Mouse (Mus musculus) midbrain, embryonic 10.5 days (tissue): ENCODE results near the gene Fancg. TPM values are rescaled to one million over a fixed set of nuclear protein-coding genes. Genes with fewer than 3 reads are reported as not detected.
A peak's percentile ranks its signal among the peaks of the same experiment; 100 is the strongest.

Experiments used
- DNase-seq: peaks from one replicate; pipeline ENCODE4 v3.0.0-alpha.2; 2017; ENCODE audit warnings: low spot score
- H3K27ac ChIP-seq: fragments of 300-500 bp; sonication (generic); replicated peaks from 2 replicates; pipeline ENCODE4 v1.5.1; 2016; ENCODE audit warnings: mild to moderate bottlenecking
- H3K27me3 ChIP-seq: fragments of 300-500 bp; sonication (generic); 2 replicates; pipeline ENCODE4 v1.6.1; 2016; ENCODE audit warnings: low read depth, mild to moderate bottlenecking; ENCODE audit not compliant: poor library complexity, severe bottlenecking
- H3K36me3 ChIP-seq: fragments of 300-500 bp; sonication (generic); 2 replicates; pipeline ENCODE4 v1.6.1; 2016; ENCODE audit warnings: mild to moderate bottlenecking, moderate library complexity
- H3K4me1 ChIP-seq: fragments of 300-500 bp; sonication (generic); 2 replicates; pipeline ENCODE4 v1.6.1; 2016
- H3K4me3 ChIP-seq: fragments of 300-500 bp; sonication (generic); 2 replicates; pipeline ENCODE4 v1.5.1; 2016; ENCODE audit warnings: mild to moderate bottlenecking, moderate library complexity
- H3K9me3 ChIP-seq: fragments of 300-500 bp; sonication (generic); replicated peaks from 2 replicates; pipeline ENCODE4 v1.6.1; 2016; ENCODE audit warnings: mild to moderate bottlenecking
- WGBS: fragments of 180-500 bp; shearing (Covaris S2); methylation state at CpG from one replicate; pipeline ENCODE4 v1.1.7; 2016; 5-methylcytosine and 5-hydroxymethylcytosine counted together
- polyA plus RNA-seq: library from polyadenylated mRNA; unstranded; fragments of >200 nt; fragmentation: Nextera tagmentation; extraction: Ambion mirVana; gene quantifications from 2 replicates; pipeline ENCODE4 v1.2.1, GENCODE M21; 2016

Fancg gene
- polyA plus RNA-seq, 1 experiment from 2014 or later, result 25.0 TPM

DNA sequence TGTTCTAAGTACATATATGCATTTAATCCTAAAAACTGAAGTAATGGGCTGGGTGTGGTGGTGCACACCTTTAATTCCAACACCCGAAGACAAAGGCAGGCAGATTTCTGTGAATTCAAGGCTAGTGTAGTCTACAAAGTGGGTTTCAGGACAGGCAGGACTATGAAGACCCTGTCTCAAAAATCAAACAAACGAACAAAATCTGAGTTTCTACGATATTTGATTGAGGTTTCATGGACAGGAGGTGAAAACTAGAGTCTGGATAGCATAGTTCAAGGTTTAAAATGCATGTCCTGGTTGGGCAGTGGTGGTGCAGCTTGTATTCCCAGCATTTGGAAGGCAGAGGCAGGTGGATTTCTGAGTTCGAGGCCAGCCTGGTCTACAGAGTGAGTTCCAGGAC lies 41.0 kb downstream of the Fancg start, which contains the start of gene 1700022I11Rik:
Gene 1700022I11Rik (plus strand): TSS at position 301 of the 400 bp plus-strand sequence.
- H3K36me3 ChIP-seq, result no peaks in the 10 kb centered on the region
- H3K4me3 ChIP-seq, result no peak within 1 kb of the TSS
- no peak for DNase-seq
- peaks cover 14% of the 10 kb centered on the region for H3K4me1 ChIP-seq
- 93% methylated on average over 4 of the region's 4 CpGs for WGBS
- H3K27ac ChIP-seq, result no peak within 1 kb of the TSS
- 0 out of 2 replicates have a peak, but pooled peaks cover 5% of the 10 kb centered on the region for H3K27me3 ChIP-seq
- no peaks in the 10 kb centered on the region for H3K9me3 ChIP-seq

DNA sequence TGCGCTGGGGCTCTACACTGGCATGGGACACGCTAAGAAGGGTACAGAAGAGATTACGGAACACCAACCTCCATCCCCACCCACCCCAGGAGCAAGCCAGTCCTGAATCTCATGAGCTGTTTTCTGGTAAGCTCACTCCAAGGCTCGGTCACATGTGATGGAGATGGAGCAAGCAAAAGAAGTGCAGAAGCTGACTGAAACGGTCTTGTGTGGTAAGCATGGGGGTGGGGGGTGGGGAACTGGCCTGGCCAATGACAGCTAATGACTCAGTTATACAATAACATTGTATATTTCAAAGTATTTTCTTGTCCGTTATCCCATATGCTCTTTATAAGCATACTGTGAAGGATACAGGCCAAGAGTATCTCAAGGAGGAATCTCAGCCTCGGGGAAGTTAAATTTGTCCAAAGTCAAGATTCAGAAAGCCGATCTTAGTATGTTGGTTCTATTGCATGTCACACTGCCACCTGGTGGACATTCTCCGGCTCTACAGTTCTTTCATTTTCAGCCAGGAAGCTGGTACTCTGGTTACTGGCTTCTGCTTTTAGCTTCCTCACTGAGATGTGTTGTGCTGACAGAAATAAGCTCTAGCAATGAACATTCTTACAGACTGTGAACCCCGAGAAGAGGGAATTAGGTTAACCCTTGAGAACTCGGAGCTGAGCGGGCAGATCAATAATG lies 45.1 kb downstream of the Fancg start:
- Histone ChIP-seq H3K4me1 (peaks cover 12% of the 10 kb centered on the region), H3K9me3 (no peaks in the 10 kb centered on the region), H3K27me3 (0 out of 2 replicates have a peak, but pooled peaks cover 8% of the 10 kb centered on the region), H3K4me3 (peak overlapping the region; percentile 36), H3K27ac (no peak overlapping the region), H3K36me3 (no peaks in the 10 kb centered on the region)
- WGBS, result 12% methylated on average over 12 of the region's 12 CpGs
- peak; percentile 56 for DNase-seq

DNA sequence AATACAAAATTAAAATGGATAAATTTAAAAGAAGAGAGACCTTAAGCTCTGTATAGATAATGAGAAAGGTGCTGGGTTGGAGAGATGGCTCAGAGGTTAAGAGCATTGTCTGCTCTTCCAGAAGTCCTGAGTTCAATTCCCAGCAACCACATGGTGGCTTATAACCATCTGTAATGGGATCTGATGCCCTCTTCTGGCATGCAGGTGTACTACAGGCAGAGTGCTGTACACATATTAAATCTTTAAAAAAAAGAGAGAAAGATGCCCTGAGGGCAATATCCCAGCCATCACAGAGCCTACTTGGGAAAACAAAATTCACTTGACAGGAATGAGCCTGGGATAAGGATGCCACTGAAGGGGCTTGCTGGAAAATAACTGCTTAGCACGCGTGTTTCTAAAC lies 46.8 kb downstream of the Fancg start:
- no peaks in the 10 kb centered on the region for H3K9me3 ChIP-seq
- no peak overlapping the region for H3K27ac ChIP-seq
- 0 out of 2 replicates have a peak, but pooled peaks cover 8% of the 10 kb centered on the region for H3K27me3 ChIP-seq
- H3K4me1 ChIP-seq, result peaks cover 12% of the 10 kb centered on the region
- peaks cover 3% of the 10 kb centered on the region; the same call in 1 of the 2 replicates for H3K36me3 ChIP-seq
- no peak for DNase-seq
- H3K4me3 ChIP-seq, result no peak overlapping the region
- WGBS, result 99% methylated on average over 2 of the region's 2 CpGs

DNA sequence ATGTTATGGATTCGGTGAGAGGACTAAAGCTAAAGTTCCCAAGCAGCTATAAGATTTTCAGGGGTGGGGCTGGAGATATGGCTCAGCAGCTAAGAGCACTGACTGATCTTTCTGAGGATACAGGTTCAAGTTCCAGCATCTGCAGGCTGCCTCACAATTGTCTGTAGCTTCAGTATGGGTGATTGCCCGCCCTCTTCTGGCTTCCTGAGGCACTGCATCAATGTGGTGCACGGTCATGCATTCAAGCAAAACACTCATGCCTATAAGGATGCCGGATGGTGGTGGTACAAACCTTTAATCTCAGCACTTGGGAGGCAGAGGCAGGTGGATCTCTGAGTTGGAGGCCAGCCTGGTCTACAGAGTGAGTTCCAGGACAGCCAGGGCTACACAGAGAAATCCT lies 48.7 kb downstream of the Fancg start:
- 0 out of 2 replicates have a peak, but pooled peaks cover 8% of the 10 kb centered on the region for H3K27me3 ChIP-seq
- no peaks in the 10 kb centered on the region for H3K9me3 ChIP-seq
- H3K4me1 ChIP-seq, result peaks cover 12% of the 10 kb centered on the region
- H3K4me3 ChIP-seq, result no peak overlapping the region
- 37% methylated on average over 4 of the region's 4 CpGs for WGBS
- H3K36me3 ChIP-seq, result peaks cover 22% of the 10 kb centered on the region
- no peak overlapping the region for H3K27ac ChIP-seq
- peak; percentile 58 for DNase-seq

DNA sequence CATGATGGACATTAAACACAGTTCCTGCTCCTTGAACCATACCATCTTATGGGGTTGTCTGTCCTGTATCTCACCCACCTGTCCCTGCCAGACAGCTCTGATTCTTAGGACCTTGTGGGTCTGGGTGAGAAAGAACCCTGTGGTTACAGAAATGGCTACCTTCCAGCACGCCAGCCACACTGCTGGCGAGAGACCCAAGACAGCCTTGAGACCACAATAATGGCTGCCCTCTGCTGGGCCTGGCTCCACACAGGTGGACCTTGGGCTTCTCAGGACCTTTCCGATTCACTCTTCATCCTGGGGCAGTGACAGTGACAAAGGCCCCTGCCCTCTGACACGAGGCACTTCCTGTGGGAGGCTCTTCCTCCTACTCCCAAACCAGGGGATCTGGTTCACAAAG lies 50.9 kb downstream of the Fancg start:
- DNase-seq, result no peak
- H3K27ac ChIP-seq, result no peak overlapping the region
- 79% methylated on average over 4 of the region's 4 CpGs for WGBS
- H3K4me1 ChIP-seq, result peaks cover 6% of the 10 kb centered on the region
- H3K36me3 ChIP-seq, result peaks cover 40% of the 10 kb centered on the region
- no peak overlapping the region for H3K4me3 ChIP-seq
- H3K27me3 ChIP-seq, result 0 out of 2 replicates have a peak, but pooled peaks cover 4% of the 10 kb centered on the region
- no peaks in the 10 kb centered on the region for H3K9me3 ChIP-seq

DNA sequence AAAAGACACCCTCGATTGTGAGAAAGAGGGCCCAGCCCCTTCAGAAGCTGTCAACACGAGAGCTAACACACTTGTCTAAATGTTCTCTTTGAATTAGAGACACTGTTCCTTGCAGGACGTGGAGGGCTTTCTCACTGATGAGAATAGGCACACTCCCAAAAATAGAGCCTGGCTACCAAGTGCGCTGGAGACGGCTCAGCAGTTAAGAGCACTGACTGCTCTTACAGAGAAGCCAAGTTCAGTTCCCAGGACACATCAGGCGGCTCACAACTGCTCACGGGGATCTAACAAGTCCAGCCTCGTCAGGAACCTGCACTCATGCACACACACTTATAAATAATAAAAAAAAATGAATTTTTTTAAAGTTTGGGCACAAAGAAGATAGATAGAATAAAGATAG lies 51.4 kb downstream of the Fancg start:
- Histone ChIP-seq H3K36me3 (peaks cover 40% of the 10 kb centered on the region), H3K27ac (no peak overlapping the region), H3K27me3 (no peaks in the 10 kb centered on the region), H3K9me3 (no peaks in the 10 kb centered on the region), H3K4me3 (no peak overlapping the region), H3K4me1 (peaks cover 10% of the 10 kb centered on the region)
- no peak for DNase-seq
- WGBS, result 83% methylated on average over 8 of the region's 8 CpGs

DNA sequence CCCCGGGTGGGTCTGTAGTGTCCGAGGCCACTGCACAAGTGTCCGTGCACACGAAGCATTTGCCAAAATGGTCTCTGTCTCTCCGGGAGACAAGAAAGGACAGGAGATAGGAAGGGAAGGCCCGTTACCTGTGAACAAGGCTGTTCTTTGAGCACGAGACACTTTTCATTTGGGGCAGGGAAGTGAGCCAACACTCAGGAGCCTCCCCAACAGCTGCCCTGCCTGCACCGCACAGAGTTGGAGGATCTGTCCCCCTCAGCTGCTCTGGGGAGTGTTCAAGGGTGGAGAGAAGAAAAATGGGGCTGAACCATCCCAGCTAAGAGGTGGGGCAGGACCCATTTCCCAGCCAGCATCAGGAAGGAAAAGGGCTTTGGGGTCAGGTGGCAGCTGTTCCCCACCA lies 52.3 kb downstream of the Fancg start:
- H3K4me3 ChIP-seq, result no peak overlapping the region
- H3K27ac ChIP-seq, result no peak overlapping the region
- no peaks in the 10 kb centered on the region for H3K27me3 ChIP-seq
- DNase-seq, result no peak
- H3K4me1 ChIP-seq, result peaks cover 20% of the 10 kb centered on the region
- 91% methylated on average over 8 of the region's 8 CpGs for WGBS
- peaks cover 49% of the 10 kb centered on the region for H3K36me3 ChIP-seq
- no peaks in the 10 kb centered on the region for H3K9me3 ChIP-seq

DNA sequence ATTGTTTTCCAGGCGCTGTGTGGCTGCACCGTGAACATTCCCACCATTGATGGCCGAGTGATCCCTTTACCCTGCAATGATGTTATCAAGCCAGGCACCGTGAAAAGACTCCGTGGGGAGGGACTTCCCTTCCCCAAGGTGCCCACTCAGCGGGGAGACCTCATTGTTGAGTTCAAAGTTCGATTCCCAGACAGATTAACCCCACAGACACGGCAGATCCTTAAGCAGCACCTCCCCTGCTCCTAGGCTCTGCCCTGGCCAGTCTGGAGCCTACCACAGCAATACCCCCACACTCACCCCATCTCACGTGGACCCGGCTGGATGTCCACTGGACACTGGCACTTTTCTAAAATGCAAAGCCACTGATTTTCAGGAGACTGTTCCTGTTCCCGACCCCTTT lies 53.0 kb downstream of the Fancg start:
- Histone ChIP-seq H3K4me1 (peaks cover 26% of the 10 kb centered on the region), H3K27ac (no peak overlapping the region), H3K4me3 (no peak overlapping the region), H3K9me3 (no peaks in the 10 kb centered on the region), H3K36me3 (peaks cover 52% of the 10 kb centered on the region), H3K27me3 (no peaks in the 10 kb centered on the region)
- DNase-seq, result no peak
- 79% methylated on average over 11 of the region's 11 CpGs for WGBS

DNA sequence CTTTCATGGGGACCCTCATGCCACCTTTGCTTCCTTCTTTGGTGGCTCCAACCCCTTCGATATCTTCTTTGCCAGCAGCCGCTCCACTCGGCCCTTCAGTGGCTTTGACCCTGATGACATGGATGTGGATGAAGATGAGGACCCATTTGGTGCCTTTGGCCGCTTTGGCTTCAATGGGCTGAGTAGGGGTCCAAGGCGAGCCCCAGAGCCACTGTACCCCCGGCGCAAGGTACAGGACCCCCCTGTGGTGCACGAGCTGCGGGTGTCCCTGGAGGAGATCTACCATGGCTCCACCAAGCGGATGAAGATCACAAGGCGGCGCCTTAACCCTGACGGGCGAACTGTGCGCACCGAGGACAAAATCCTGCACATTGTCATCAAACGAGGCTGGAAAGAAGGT lies 53.7 kb downstream of the Fancg start:
- Histone ChIP-seq H3K4me1 (peaks cover 34% of the 10 kb centered on the region), H3K9me3 (no peaks in the 10 kb centered on the region), H3K4me3 (no peak overlapping the region), H3K27me3 (no peaks in the 10 kb centered on the region; the same call in 1 of the 2 replicates), H3K36me3 (peaks cover 52% of the 10 kb centered on the region), H3K27ac (no peak overlapping the region)
- 93% methylated on average over 17 of the region's 17 CpGs for WGBS
- no peak for DNase-seq

DNA sequence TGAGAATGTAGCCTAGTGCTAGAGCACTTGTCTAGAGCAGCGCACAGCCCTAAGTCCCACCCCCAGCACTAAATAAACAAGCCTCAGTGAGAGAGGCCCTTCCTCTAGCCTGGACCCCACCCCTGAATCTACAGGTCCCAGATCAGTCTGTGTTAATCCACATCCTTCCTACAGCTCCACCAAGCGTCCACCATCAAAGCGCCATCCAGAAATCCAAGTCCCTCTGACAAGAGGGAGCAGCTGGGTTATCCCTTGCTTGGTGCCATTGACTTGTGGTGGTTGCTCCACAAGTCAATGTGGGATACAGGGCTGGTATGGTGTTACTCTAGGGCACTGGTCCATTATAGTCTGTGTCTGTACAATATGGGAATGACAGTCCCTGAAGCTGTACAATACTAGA lies 55.1 kb downstream of the Fancg start:
- DNase-seq, result no peak
- Histone ChIP-seq H3K9me3 (no peaks in the 10 kb centered on the region), H3K36me3 (peaks cover 52% of the 10 kb centered on the region), H3K27ac (no peak overlapping the region), H3K27me3 (no peaks in the 10 kb centered on the region; the same call in 1 of the 2 replicates), H3K4me3 (no peak overlapping the region), H3K4me1 (peaks cover 47% of the 10 kb centered on the region)
- 89% methylated on average over 3 of the region's 3 CpGs for WGBS

DNA sequence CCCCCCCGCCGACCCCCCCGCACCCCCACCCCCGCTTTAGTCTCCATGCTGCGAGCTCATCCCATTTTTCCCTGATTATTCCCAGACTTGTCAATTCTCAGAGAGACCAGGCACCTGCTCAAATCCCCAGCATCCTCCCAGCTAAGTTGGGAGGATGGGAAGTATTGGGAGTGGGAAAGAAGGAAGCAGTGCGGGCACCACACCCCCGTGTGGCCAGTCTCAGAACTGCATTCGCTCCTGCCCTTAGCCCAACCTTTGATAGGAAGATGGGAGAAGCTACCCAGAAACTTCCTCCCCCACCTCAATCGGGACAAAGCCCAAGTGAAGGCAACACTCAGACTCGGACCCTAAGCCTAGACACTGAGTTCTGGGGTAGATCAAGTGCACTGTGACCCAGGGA lies 56.0 kb downstream of the Fancg start:
- WGBS, result 8% methylated on average over 10 of the region's 10 CpGs
- no peaks in the 10 kb centered on the region for H3K9me3 ChIP-seq
- peak overlapping the region; percentile 78 for H3K27ac ChIP-seq
- H3K27me3 ChIP-seq, result no peaks in the 10 kb centered on the region; the same call in 1 of the 2 replicates
- H3K4me3 ChIP-seq, result peak overlapping the region; percentile 31; the same call in 1 of the 2 replicates
- H3K36me3 ChIP-seq, result peaks cover 52% of the 10 kb centered on the region
- H3K4me1 ChIP-seq, result peaks cover 53% of the 10 kb centered on the region
- peak; percentile 76 for DNase-seq

DNA sequence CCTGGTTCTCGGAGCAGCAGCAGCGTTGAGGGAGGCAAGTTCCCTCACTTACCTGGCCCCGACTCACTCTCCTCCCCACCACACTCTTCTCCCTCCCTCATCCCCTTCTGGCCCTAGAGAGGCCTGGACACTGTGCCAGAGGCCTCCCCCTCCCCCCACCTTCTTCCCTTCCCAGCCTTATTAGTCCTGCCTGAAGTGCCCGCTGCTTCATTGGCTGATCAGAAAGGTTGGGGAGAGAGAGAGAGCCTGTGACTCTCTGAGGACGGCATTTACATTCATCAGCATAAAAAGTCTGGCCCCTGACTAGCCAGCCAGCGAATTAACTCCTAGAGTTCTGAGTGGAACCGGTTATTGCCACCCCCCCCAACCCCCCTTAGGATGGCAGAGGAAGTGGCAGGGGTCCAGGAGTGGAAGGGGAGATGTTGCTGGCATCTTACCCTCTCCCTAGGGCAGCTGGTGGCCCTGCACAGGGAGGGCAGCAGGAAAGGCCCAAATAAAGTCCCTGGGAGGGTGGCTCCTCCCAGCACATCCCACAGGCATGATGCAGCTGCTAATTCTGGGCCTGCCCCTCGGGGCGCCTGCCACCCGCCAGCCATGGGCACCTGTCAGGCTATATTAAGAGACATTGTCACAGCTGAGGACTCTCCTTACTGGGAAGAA lies 56.7 kb downstream of the Fancg start:
- Histone ChIP-seq H3K27me3 (peaks cover under 1% of the 10 kb centered on the region), H3K4me1 (peaks cover 61% of the 10 kb centered on the region), H3K9me3 (no peaks in the 10 kb centered on the region), H3K4me3 (peak overlapping the region; percentile 31), H3K36me3 (peaks cover 50% of the 10 kb centered on the region), H3K27ac (peak overlapping the region; percentile 78)
- WGBS, result 17% methylated on average over 10 of the region's 10 CpGs
- DNase-seq, result peak; percentile 31

DNA sequence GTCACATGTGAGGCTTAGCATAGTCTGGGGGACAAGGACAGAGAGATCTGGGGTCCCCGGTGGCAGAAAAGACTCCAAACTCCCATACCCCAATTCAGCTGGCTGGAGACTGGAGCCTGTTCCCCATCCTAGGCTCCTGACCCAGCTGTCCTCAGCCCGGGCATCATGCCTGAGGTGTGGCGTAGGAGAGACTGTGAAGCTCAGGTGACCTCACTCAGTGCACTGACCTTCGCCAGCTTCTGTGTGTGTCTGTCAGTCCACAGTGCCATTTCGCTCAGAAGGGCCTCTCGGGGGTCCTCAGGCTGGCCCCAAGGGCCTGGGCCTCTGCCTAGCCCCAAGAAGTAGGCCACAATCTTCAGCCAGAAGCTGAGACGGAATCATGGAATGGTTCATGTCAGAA lies 57.7 kb downstream of the Fancg start:
- Histone ChIP-seq H3K9me3 (no peaks in the 10 kb centered on the region), H3K27me3 (peaks cover 11% of the 10 kb centered on the region), H3K36me3 (peaks cover 40% of the 10 kb centered on the region), H3K4me1 (peaks cover 71% of the 10 kb centered on the region), H3K4me3 (0 out of 2 replicates have a peak overlapping the region, but pooled peaks have one; percentile 31), H3K27ac (peak overlapping the region; percentile 78)
- no peak for DNase-seq
- WGBS, result 88% methylated on average over 7 of the region's 7 CpGs
